Mouse (Mus musculus): ENCODE results near the gene Dock4.

Dock4 gene

GRCm38 (mm10) chr12:40885377-40885776, 439.6 kb downstream of the Dock4 start:
- no peak for DNase-seq (ENCODE audit: low read depth)

DNA sequence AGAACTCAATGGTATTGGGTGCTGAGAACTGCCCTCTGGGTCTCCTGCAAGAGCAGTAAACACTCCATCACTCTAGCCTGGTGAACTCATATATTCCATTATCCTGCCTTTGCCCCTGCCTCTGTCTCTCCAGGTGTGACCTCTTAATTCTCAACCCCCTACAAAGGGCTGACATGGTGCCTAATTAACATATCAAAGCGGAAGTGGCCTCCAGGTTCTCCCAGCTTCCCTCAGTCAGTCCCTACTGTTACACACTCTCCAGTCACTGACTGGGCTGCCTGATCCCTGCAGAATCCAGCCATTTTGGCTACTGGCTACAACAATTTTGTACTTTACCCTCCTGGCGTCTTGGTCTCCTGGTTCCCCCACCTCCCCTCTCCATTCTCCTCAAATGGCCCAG, 441.7 kb downstream of the Dock4 start:
- no peak for DNase-seq (ENCODE audit: low read depth)

GRCm38 (mm10) chr12:40888261-40888791, 442.6 kb downstream of the Dock4 start:
- DNase-seq (ENCODE audit: low read depth): no peak

DNA sequence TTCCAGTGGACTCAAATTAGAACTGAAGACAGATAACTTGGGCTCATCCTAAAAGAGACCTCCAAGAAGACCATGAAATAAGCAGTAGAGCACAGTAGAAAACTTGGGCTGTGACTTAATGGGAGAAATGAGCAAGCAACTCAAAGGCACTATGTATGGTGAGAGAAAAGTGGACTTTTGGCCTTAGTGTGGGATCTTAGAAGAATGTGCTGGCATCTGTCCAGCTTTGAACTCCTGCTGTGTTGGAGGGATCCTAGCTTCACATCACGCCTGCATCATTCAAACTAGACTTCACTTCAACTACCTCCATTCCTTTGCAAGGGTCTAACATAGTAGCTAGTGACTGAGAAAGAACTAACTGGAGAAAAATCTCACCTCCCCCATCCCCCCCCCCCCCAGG, 443.1 kb downstream of the Dock4 start:
- DNase-seq (ENCODE audit: low read depth): no peak

GRCm38 (mm10) chr12:40889534-40889933, 443.8 kb downstream of the Dock4 start:
- no peak for DNase-seq (ENCODE audit: low read depth)

- DNase-seq (ENCODE audit: low read depth): no peak
These were observed 445.4 kb downstream of the Dock4 start for GRCm38 (mm10) chr12:40891168-40891567.

DNA sequence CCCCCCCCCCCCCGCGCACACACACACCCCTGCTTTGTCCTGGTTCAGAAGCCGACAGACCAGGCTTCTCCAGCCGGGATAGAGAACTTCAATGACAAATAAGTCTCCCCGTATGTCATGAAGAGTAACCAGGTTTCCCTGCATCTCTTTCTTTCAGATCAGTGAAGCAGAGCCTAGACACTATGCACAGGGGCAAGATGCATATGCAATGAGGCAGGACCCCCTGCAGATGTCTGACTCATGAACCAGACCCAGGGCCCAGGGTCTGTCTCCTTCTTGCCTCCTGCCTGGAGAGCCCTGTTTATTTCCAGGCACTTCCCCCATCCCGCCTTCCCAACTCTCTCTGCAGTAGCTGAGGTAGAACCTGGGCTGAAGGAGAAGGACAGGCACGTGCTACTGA, 448.0 kb downstream of the Dock4 start:
- no peak for DNase-seq (ENCODE audit: low read depth)

GRCm38 (mm10) chr12:40894695-40895094, 448.9 kb downstream of the Dock4 start:
- no peak for DNase-seq (ENCODE audit: low read depth)

All from fibroblast of lung, adult 2 months (primary cell).